Mouse (Mus musculus) cerebellum, adult 2 months (tissue): ENCODE measurements around the gene Gm10645. TPM values are rescaled to one million over a fixed set of nuclear protein-coding genes. Genes with fewer than 3 reads are reported as not detected.
A peak's percentile ranks its signal among the peaks of the same experiment; 100 is the strongest.

ENCODE experiments used
- DNase-seq, 2 experiments: peaks; one replicate each; pipeline ENCODE4 v3.0.0; 2021
- H3K27ac ChIP-seq: fragments of 200-500 bp; 2 replicates; pipeline ENCODE4 v1.5.1; 2012; ENCODE audit warnings: low read length, control low read depth, inconsistent platforms; ENCODE audit not compliant: insufficient read depth
- H3K27me3 ChIP-seq: fragments of 200-500 bp; 2 replicates; pipeline ENCODE4 v1.6.1; 2012; ENCODE audit warnings: inconsistent platforms, mild to moderate bottlenecking, low read length, moderate library complexity; ENCODE audit not compliant: control insufficient read depth, insufficient read depth
- H3K4me1 ChIP-seq: fragments of 200-500 bp; 2 replicates; pipeline ENCODE4 v1.6.1; 2011; ENCODE audit warnings: low read length; ENCODE audit not compliant: control insufficient read depth, insufficient read depth
- H3K4me3 ChIP-seq: fragments of 200-500 bp; replicated peaks from 2 replicates; pipeline ENCODE3; 2011; ENCODE audit warnings: mild to moderate bottlenecking, low read depth, low read length, control low read depth; ENCODE audit not compliant: insufficient read depth
- CTCF ChIP-seq: fragments of 200-500 bp; IDR thresholded peaks from 2 replicates; pipeline ENCODE4 v1.5.1; 2011; ENCODE audit warnings: low read depth, mild to moderate bottlenecking, control low read depth, low read length, moderate library complexity, borderline replicate concordance; ENCODE audit not compliant: insufficient read depth
- POLR2A ChIP-seq: fragments of 200-500 bp; IDR thresholded peaks from 2 replicates; pipeline ENCODE4 v1.6.1; 2011; ENCODE audit warnings: low read length, control low read depth, borderline replicate concordance; ENCODE audit not compliant: insufficient read depth
- WGBS: fragments of 180-500 bp; shearing (Covaris S2); methylation state at CpG from one replicate; pipeline ENCODE4 v1.1.7; 2018; 5-methylcytosine and 5-hydroxymethylcytosine counted together
- polyA plus RNA-seq: library from polyadenylated mRNA; depleted of rRNA; stranded (reverse); fragments of >200 nt; gene quantifications from 2 replicates; pipeline ENCODE4 v1.2.3, GENCODE M21; 2012

The Gm10645 gene
- polyA plus RNA-seq, 1 experiment = 1.4 TPM

DNA sequence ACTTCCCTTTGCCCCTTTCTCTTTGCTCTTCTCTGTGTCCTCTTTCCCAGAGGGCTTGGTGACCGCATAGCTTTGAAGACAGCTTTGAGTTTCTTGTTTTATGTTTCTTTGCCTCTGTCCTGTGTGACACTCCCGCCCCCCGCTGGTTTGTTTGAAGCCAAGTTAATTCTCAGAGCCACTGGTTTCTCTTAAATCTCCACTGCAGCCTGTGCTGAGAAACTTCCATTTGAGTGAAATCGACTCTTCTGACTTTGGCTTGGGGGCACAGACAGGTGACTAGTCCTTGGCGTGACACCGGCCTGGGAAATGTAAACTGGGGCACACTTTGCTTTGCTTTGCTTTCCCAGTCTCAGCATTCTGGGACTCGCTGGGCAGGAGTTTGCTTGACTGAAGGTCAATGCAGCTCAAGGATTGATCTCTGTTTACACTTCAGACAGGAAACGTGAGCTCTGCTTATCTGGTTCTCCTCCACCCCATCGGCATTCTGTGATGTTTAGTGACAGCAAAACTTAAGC is 12.3 kb upstream of the Gm10645 start:
- no peak overlapping the region for H3K4me3 ChIP-seq
- 47% methylated on average over 9 of the region's 9 CpGs for WGBS
- H3K4me1 ChIP-seq = peaks cover 29% of the 10 kb centered on the region
- TF ChIP-seq POLR2A (no peak), CTCF (no peak)
- no peak overlapping the region for H3K27ac ChIP-seq
- H3K27me3 ChIP-seq = no peaks in the 10 kb centered on the region
- no peak for DNase-seq

DNA sequence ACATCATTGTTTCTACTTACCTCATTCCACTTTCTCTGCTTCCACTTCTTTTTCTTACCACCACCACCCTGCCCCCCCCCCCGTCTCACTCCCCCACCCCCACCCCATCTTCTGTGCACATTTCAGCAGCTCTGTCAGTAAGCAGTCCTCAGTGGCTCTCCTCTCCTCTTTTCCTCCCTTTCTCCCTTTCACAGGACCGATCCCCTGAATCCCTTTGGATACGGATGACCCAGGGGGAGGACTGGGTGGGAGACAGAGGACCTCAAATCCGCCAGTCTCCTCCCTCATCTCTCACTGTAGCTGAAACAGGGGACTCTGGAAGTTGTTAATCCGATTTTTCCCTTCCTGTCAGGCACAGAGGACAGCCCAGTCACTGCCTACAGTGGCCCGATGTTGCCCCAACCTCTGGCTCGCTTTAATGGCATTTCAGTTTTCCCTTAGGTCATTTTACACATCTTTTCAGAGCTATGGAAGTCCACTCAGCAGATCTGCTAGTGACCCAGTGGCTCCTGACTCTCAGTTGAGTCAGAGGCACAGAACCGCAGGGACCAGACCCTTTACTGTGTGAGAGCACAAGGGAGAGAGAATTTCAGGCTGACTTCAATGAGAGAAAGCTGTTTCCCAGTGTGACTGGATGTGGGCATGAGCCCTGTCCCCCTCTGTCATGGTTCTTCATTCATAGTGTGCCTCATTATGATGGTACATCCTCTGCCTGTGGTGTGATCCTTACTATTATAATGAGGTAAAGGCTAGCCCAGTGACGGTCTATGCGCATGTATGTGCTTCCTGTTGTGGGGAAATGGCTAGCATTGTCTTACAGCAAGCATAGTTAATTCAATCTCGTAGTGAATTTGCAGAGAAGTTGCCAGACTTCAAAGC is 11.6 kb upstream of the Gm10645 start:
- no peak for DNase-seq
- WGBS = 59% methylated on average over 11 of the region's 11 CpGs
- TF ChIP-seq CTCF (no peak), POLR2A (no peak)
- Histone ChIP-seq H3K27ac (0 out of 2 replicates have a peak overlapping the region, but pooled peaks have one; percentile 7), H3K27me3 (no peaks in the 10 kb centered on the region), H3K4me3 (no peak overlapping the region), H3K4me1 (peaks cover 23% of the 10 kb centered on the region)

DNA sequence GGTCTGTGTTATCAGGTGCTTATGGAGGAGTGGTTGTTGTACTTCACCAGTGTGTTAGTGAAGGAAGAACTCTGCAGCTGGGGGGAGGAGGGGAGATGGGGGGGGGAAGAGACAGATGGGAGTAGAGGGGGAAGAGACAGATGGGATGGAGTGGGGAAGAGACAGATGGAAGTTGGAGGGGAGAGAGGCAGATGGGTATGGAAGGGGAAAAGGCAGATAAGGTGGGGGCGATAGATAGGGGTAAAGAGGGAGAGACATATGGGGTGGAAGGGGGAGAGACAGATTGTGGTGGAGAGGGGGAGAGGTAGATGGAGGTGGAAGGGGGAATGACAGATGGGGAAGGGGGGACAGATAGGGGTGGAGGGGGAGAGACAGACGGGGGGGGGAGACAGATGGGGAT is 10.8 kb upstream of the Gm10645 start:
- Histone ChIP-seq H3K27me3 (no peaks in the 10 kb centered on the region), H3K4me1 (peaks cover 18% of the 10 kb centered on the region), H3K27ac (no peak overlapping the region), H3K4me3 (no peak overlapping the region)
- TF ChIP-seq CTCF = no peak
- no peak for TF ChIP-seq POLR2A
- 53% methylated on average over 2 of the region's 2 CpGs for WGBS
- DNase-seq = no peak

DNA sequence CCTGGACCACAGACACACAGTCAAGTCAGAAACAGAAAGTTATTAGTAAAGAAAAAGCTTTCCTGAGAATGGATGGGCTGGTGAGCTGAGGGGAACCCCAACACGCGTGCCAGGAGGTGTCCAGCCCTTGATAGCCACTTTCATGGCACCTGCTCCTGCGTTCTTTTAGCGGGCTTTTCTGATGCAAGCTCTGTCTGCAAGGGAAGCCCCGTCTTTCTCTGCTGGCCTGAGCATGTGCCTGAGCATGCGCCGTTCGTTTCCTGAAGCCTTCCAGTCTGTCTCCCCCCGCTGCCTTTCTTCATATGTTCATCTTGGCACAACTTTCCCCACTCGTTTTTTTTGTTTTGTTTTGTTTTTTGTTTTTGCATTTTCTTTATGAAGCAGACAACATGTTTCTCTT is 9.7 kb upstream of the Gm10645 start:
- WGBS = 19% methylated on average over 10 of the region's 10 CpGs
- H3K4me3 ChIP-seq = peak overlapping the region; percentile 47
- H3K27me3 ChIP-seq = no peaks in the 10 kb centered on the region
- peak; percentile 16; the same call in 1 of the 2 replicates for TF ChIP-seq POLR2A
- no peak for TF ChIP-seq CTCF
- H3K4me1 ChIP-seq = peaks cover 18% of the 10 kb centered on the region
- H3K27ac ChIP-seq = 0 out of 2 replicates have a peak overlapping the region, but pooled peaks have one; percentile 37
- DNase-seq = peak; percentile 54 to 65

DNA sequence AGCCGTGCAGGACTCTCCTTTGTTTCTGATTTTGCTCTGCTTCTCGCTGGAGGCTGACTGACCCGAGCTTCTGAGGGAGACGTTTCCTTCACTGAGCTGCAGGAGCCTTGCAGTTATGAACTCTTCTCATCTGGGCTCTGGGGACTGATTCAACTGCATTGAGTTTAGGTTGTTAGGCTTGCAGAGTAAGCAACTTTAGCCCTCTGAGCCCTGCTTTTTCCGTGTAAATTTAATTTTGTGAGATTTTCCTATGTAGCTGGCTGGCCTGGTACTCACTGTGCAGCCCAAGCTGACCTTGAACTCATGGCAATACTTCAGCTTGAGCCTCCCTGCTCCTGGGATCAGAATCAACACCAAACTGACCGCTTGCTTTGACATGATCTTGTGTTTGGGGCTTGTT is 4.9 kb upstream of the Gm10645 start:
- no peak overlapping the region for H3K27ac ChIP-seq
- no peak for DNase-seq
- WGBS = 37% methylated on average over 6 of the region's 6 CpGs
- no peaks in the 10 kb centered on the region for H3K27me3 ChIP-seq
- H3K4me1 ChIP-seq = peaks cover 7% of the 10 kb centered on the region
- no peak overlapping the region for H3K4me3 ChIP-seq
- TF ChIP-seq CTCF (no peak), POLR2A (no peak)

DNA sequence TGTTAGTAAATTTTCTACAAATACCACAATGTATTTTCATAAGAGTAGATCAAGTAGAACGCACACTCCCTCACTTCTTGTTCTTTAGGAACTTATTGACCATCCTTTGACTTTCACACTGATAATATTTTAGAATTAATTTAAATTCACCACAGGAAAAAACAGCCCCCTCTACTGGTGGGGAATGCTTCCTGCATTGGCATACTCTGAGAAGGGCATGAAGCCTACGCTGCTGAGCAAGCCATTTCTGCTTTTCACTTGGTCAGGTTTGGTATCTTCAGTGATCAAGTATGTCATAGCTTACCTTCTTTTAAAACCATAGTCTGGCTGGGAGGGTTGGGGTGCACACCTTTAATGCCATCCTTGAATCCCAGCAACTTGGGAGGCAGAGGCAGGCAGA is 3.7 kb upstream of the Gm10645 start:
- TF ChIP-seq POLR2A = no peak
- TF ChIP-seq CTCF = peak; percentile 26; the same call in 1 of the 2 replicates
- no peaks in the 10 kb centered on the region; the same call in 1 of the 2 replicates for H3K4me1 ChIP-seq
- DNase-seq = no peak
- no peak overlapping the region for H3K4me3 ChIP-seq
- WGBS = 94% methylated on average over 2 of the region's 2 CpGs
- no peak overlapping the region for H3K27ac ChIP-seq
- no peaks in the 10 kb centered on the region for H3K27me3 ChIP-seq

DNA sequence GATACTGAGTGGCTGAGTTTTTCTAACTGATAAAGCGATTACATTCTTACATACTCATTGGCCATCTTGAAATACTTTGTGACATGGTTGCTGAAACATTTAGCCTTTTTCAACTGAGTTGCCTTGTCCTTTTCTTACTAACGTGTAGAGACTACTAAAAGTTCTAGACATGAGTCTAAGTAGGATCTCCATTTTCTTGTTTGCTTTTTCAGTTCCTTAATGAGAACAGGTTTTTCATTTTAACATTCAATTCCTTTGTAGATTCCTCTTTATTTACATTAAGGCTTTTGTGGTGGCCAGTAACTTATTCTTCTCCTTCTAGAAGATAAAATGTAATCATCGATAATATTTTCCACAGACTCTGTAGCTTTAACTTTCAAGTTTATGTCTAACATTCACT is 3.2 kb upstream of the Gm10645 start:
- 87% methylated on average over 3 of the region's 3 CpGs for WGBS
- Histone ChIP-seq H3K4me1 (no peaks in the 10 kb centered on the region), H3K27ac (no peak overlapping the region), H3K4me3 (no peak overlapping the region), H3K27me3 (no peaks in the 10 kb centered on the region)
- DNase-seq = no peak
- TF ChIP-seq POLR2A (no peak), CTCF (no peak)

DNA sequence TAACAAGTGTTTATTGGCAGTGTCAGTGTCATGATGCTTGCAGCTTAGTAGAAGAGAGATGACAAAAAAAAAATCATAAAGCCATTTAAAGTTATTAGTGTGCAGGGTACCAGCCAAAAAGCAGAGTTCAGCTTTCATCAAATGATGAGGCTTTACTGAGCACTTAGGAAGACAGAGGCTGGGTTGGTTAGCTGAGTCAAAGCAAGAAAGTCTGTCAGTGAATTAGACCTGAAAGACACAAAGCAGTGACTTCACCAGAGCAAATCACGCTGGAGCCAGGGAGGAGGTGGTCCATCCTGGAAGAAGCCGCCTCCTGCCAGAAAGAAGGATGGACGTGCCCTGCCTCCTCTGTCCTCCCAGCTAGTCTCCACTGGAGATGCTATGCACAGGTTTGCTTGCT is 2.0 kb upstream of the Gm10645 start:
- Histone ChIP-seq H3K4me3 (peak overlapping the region; percentile 45), H3K4me1 (no peaks in the 10 kb centered on the region), H3K27me3 (no peaks in the 10 kb centered on the region), H3K27ac (no peak overlapping the region)
- WGBS = 19% methylated on average over 3 of the region's 3 CpGs
- no peak for TF ChIP-seq CTCF
- DNase-seq = no peak
